Mouse (Mus musculus) adrenal gland, postnatal 4 days (tissue): Measurements from ENCODE around the gene Odam. TPM values are rescaled to one million over a fixed set of nuclear protein-coding genes. Genes with fewer than 3 reads are reported as not detected.

Experiments used
- DNase-seq, 2 experiments: peaks; one replicate each; pipeline ENCODE4 v3.0.0; 2021 to 2022; ENCODE audit warnings: low spot score in 2 of 2, mixed read lengths in 2 of 2
- long read RNA-seq, 2 experiments: library from polyadenylated mRNA; stranded (forward); transcript quantifications; one replicate each; pipeline ENCODE4 v2.0.0; 2021
- total RNA-seq, 2 experiments: library from RNA; stranded (reverse); gene quantifications; 2 replicates each; pipeline ENCODE4 v1.2.3; 2021

Gene Odam
- not detected for total RNA-seq
- long read RNA-seq, experiment 1 = 0 reads
- long read RNA-seq, experiment 2 = 0 reads

GRCm38 (mm10) chr5:87884729-87885128 is at the start of gene Odam:
Gene Odam (plus strand): TSS chr5:87885029.
- no peak for DNase-seq

- no peak for DNase-seq
Observed at GRCm38 (mm10) chr5:87855136-87855716, 29.6 kb upstream of the Odam start.

- DNase-seq = no peak
Observed at GRCm38 (mm10) chr5:87870084-87870483, 14.7 kb upstream of the Odam start.

GRCm38 (mm10) chr5:87871423-87871822 is 13.4 kb upstream of the Odam start:
- no peak for DNase-seq

DNA sequence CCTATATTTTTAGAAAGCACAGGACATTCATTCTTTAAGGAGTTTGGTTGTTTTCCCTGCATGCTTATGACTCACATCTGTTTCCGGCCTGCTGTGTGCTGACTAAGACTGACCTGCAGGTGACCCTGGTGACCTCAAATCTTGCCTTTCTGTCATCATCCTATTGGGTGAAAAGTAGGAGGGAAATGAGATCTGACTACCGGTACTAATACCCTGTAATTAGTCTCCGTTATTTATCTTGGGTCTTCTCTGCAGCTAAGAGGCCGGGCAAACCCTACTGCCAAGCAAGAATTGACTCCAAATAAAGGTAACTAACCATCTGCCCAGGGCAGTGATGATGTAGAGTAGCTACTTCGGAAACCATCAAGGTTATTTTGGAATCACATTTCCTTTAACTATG is 40.5 kb downstream of the Odam start, which contains the start of gene Csn3:
Csn3 (plus strand) TSS at position 208 of the 400 bp plus-strand sequence.
- DNase-seq = no peak

- no peak for DNase-seq
Observed at GRCm38 (mm10) chr5:87931603-87932002, 46.8 kb downstream of the Odam start.

GRCm38 (mm10) chr5:87940752-87941151 is 55.9 kb downstream of the Odam start:
- DNase-seq = no peak

DNA sequence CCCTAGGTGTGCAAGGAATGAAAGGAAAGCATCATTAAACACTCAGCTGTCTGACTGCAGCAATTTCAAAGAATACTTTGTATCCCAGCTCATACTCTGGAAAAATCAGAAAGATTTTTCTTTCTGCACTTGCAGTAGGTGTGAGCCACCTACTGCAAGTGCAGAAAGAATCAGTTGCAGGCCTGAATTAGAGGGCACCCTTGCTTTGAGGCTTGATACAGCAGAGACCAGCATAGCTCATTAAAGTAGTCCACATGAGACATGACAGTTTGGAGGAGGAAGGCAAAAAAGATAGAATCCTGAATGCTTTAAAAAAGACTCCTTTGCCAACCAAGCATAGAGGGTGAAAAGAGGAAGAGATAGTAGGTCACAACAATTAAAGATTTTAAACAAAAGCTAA is 57.7 kb downstream of the Odam start:
- DNase-seq = no peak

Other genes with a start within 250 kb of the Odam start
- gene Csn1s1, start 218.8 kb upstream of the Odam start, total RNA-seq = not detected
- not detected for gene Csn2, start 185.4 kb upstream of the Odam start, total RNA-seq
- gene Csn1s2a, start 110.5 kb upstream of the Odam start, total RNA-seq = not detected
- not detected for gene Csn1s2b, start 76.9 kb upstream of the Odam start, total RNA-seq
- gene Prr27, start 59.3 kb upstream of the Odam start, total RNA-seq = not detected
- gene Csn3, start 40.5 kb downstream of the Odam start, total RNA-seq = not detected
- gene 2310003L06Rik, start 84.4 kb downstream of the Odam start, total RNA-seq = not detected
- not detected for gene Gm28434, start 84.5 kb downstream of the Odam start, total RNA-seq
- gene Cabs1, start 94.4 kb downstream of the Odam start, total RNA-seq = not detected
- gene Smr3a, start 117.5 kb downstream of the Odam start, total RNA-seq = not detected
- gene Smr2, start 201.5 kb downstream of the Odam start, total RNA-seq = not detected
- gene Gm11116, start 226.5 kb downstream of the Odam start, total RNA-seq = not detected